Mouse (Mus musculus) neural tube, embryonic 12.5 days (tissue): Measurements from ENCODE around the gene Zfp385b. TPM values are rescaled to one million over a fixed set of nuclear protein-coding genes. Genes with fewer than 3 reads are reported as not detected.

Source experiments
- ATAC-seq: fragments of 200-750 bp; cut with Nextera tagmentation; 2 replicates; pipeline ENCODE4 v1.8.0; 2017; ENCODE audit warnings: low read depth, mild to moderate bottlenecking, moderate TSS enrichment, moderate library complexity; ENCODE audit not compliant: low FRiP score
- H3K27ac ChIP-seq: fragments of 300-500 bp; sonication (generic); 2 replicates; pipeline ENCODE4 v1.5.1; 2016
- H3K27me3 ChIP-seq: fragments of 300-500 bp; sonication (generic); replicated peaks from 2 replicates; pipeline ENCODE4 v1.6.1; 2016; ENCODE audit warnings: mild to moderate bottlenecking
- H3K36me3 ChIP-seq: fragments of 300-500 bp; sonication (generic); 2 replicates; pipeline ENCODE4 v1.6.1; 2016; ENCODE audit warnings: mild to moderate bottlenecking
- H3K4me1 ChIP-seq: fragments of 300-500 bp; sonication (generic); 2 replicates; pipeline ENCODE4 v1.6.1; 2016
- H3K4me2 ChIP-seq: fragments of 300-500 bp; sonication (generic); replicated peaks from 2 replicates; pipeline ENCODE4 v1.6.1; 2016; ENCODE audit warnings: mild to moderate bottlenecking
- H3K4me3 ChIP-seq: fragments of 300-500 bp; sonication (generic); 2 replicates; pipeline ENCODE4 v1.5.1; 2016
- H3K9ac ChIP-seq: fragments of 300-500 bp; sonication (generic); 2 replicates; pipeline ENCODE4 v1.6.1; 2016; ENCODE audit warnings: mild to moderate bottlenecking
- H3K9me3 ChIP-seq: fragments of 300-500 bp; sonication (generic); 2 replicates; pipeline ENCODE4 v1.6.1; 2016; ENCODE audit warnings: mild to moderate bottlenecking
- WGBS: fragments of 180-500 bp; shearing (Covaris S2); methylation state at CpG from one replicate; pipeline ENCODE4 v1.1.7; 2016; 5-methylcytosine and 5-hydroxymethylcytosine counted together
- polyA plus RNA-seq: library from polyadenylated mRNA; unstranded; fragments of >200 nt; fragmentation: Nextera tagmentation; extraction: Ambion mirVana; gene quantifications from 2 replicates; pipeline ENCODE4 v1.2.1, GENCODE M21; 2016

Zfp385b gene
- polyA plus RNA-seq, 1 experiment from 2014 or later: 3.6 TPM

DNA sequence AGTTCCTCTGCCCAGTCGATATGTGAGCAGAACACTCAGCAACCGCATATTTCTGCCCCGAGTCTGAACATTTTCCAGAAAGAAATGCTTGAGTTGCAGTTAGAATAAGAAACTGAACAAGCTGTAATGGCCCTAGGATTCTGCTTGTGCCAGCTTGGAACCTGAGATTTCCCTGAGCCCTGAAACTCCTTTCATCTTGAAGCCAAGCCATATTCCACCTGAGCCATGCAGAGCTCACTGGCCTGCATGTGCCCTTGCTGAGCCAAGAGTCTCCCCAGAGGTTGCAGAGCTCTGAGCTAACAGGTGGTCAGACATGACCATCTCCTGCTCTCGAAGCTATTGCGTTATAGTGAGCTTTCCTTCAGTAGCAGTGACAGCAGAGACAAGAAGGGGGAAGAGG is 210.0 kb downstream of the Zfp385b start:
- ATAC-seq: no peak
- Histone ChIP-seq H3K9ac (no peak overlapping the region), H3K36me3 (no peaks in the 10 kb centered on the region), H3K4me1 (no peaks in the 10 kb centered on the region), H3K27ac (no peak overlapping the region), H3K9me3 (no peaks in the 10 kb centered on the region), H3K4me3 (no peak overlapping the region), H3K4me2 (no peak overlapping the region), H3K27me3 (no peaks in the 10 kb centered on the region)
- 86% methylated on average over 5 of the region's 5 CpGs for WGBS

DNA sequence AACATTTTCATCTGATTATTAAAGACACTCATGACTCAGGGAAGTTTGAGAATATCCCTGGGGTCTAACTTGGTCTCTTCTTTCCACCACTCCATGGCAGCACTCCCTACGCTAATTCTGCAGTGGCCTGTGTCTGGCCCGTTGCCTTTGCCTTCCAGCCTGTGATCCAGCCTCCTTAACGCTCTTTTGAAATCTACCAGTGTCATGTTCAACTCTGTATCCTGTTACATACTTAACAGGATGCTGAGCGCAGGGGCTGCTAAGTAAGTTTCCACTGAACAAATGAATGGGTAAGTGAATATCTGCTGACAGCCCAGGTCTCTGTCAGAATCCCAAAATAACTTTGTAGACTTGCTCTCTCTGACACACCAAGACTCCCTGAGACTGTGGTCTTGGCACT is 210.8 kb downstream of the Zfp385b start:
- Histone ChIP-seq H3K36me3 (no peaks in the 10 kb centered on the region), H3K9me3 (no peaks in the 10 kb centered on the region), H3K4me3 (no peak overlapping the region), H3K4me1 (no peaks in the 10 kb centered on the region), H3K27ac (no peak overlapping the region), H3K9ac (no peak overlapping the region), H3K27me3 (no peaks in the 10 kb centered on the region), H3K4me2 (no peak overlapping the region)
- WGBS: 77% methylated on average over 4 of the region's 4 CpGs
- ATAC-seq: no peak

DNA sequence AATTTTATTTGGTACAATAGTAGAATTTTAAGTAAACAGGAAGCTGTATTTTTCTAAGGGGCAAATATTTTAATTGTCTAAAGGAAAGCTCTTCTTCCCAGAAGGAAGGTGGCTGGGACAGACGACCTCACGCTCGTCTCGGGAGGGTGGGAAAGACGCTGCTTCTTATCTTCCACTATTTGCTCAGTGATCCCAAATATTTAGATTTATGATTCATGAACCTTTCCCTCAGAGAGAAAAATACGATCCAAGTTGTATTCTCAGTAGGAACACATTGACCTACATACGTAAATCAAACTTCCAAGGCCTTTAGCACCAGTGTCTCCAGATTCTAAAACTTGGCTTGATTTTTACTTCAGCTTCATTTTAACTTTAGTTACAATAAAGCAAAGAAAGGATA is 226.0 kb downstream of the Zfp385b start:
- no peaks in the 10 kb centered on the region for H3K4me1 ChIP-seq
- no peaks in the 10 kb centered on the region for H3K36me3 ChIP-seq
- H3K27me3 ChIP-seq: no peaks in the 10 kb centered on the region
- H3K4me2 ChIP-seq: no peak overlapping the region
- H3K9ac ChIP-seq: no peak overlapping the region
- H3K27ac ChIP-seq: no peak overlapping the region
- WGBS: 73% methylated on average over 7 of the region's 7 CpGs
- H3K9me3 ChIP-seq: no peaks in the 10 kb centered on the region
- ATAC-seq: no peak
- no peak overlapping the region for H3K4me3 ChIP-seq

DNA sequence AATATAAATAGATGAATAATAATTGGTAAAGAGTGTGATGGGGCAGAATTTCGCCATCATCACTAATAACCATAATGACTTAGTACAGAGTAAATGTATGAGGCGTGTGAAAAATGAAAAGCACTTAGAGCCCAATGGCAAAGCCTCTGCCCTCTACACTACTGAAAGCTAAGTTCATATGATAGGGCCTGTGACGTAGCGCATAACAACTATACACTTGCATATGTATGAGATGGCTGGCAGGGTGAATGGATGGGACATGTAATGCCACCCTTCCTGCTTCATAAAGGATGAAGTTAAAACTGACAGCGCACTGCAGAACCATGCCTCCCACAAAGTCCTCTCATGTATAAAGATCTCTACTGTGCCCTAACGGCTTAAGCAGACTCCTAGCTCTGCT is 226.9 kb downstream of the Zfp385b start:
- Histone ChIP-seq H3K27me3 (no peaks in the 10 kb centered on the region), H3K9me3 (no peaks in the 10 kb centered on the region), H3K9ac (no peak overlapping the region), H3K4me1 (no peaks in the 10 kb centered on the region), H3K4me2 (no peak overlapping the region), H3K4me3 (no peak overlapping the region), H3K27ac (no peak overlapping the region), H3K36me3 (no peaks in the 10 kb centered on the region)
- no peak for ATAC-seq
- WGBS: 83% methylated on average over 6 of the region's 6 CpGs

- H3K4me2 ChIP-seq: no peak overlapping the region
- H3K27me3 ChIP-seq: no peaks in the 10 kb centered on the region
- H3K9ac ChIP-seq: no peak overlapping the region
- no peaks in the 10 kb centered on the region for H3K36me3 ChIP-seq
- ATAC-seq: no peak
- H3K27ac ChIP-seq: no peak overlapping the region
- H3K9me3 ChIP-seq: no peaks in the 10 kb centered on the region
- 84% methylated on average over 12 of the region's 12 CpGs for WGBS
- no peak overlapping the region for H3K4me3 ChIP-seq
- no peaks in the 10 kb centered on the region for H3K4me1 ChIP-seq
These were observed 230.1 kb downstream of the Zfp385b start for GRCm38 (mm10) chr2:77589205-77589901.

- ATAC-seq: no peak
- no peak overlapping the region for H3K4me2 ChIP-seq
- no peaks in the 10 kb centered on the region for H3K9me3 ChIP-seq
- no peak overlapping the region for H3K27ac ChIP-seq
- H3K36me3 ChIP-seq: no peaks in the 10 kb centered on the region
- WGBS: 87% methylated on average over 4 of the region's 4 CpGs
- no peak overlapping the region for H3K9ac ChIP-seq
- no peak overlapping the region for H3K4me3 ChIP-seq
- no peaks in the 10 kb centered on the region for H3K4me1 ChIP-seq
- no peaks in the 10 kb centered on the region for H3K27me3 ChIP-seq
These were observed 232.1 kb downstream of the Zfp385b start for GRCm38 (mm10) chr2:77587387-77587786.

DNA sequence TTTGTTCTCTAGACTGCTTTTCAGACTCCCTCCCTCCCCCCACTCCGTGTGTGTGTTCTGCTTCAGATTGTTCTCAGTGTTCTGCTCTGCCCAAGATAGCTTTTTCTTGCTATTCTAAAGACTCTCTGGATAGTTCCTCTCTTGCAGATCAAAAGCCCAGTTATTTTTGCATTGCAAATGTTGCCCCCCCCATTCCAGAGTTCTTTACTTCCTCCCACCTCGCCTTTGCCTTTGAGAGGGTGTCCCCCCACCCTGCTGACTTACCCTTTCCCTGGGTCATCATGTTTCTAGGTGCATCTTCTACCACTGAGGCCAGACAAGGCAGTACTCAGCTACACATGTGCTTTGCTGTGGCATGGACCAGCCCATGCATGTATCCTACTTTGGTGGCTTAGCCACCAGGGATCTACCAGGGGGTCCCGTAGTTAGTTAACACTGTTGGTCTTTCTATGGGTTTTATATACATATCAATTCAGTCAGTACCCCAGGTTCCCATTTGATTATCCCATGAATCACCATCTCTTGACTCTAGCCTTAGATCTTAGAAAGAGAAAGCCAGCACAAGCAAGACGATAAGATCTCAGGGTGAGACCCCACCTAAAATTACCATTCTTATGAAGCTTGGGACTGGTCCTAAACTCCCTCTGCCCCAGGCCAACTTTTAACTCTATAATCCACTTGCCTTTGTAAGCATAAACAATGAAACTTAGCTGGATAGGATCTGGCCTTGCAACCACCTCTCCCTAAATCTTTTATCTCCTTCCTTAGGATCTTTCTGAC is 232.7 kb downstream of the Zfp385b start:
- Histone ChIP-seq H3K9me3 (no peaks in the 10 kb centered on the region), H3K4me1 (no peaks in the 10 kb centered on the region), H3K36me3 (no peaks in the 10 kb centered on the region), H3K27ac (no peak overlapping the region), H3K4me2 (no peak overlapping the region), H3K27me3 (no peaks in the 10 kb centered on the region), H3K9ac (no peak overlapping the region), H3K4me3 (no peak overlapping the region)
- no peak for ATAC-seq
- 78% methylated on average over 4 of the region's 4 CpGs for WGBS

DNA sequence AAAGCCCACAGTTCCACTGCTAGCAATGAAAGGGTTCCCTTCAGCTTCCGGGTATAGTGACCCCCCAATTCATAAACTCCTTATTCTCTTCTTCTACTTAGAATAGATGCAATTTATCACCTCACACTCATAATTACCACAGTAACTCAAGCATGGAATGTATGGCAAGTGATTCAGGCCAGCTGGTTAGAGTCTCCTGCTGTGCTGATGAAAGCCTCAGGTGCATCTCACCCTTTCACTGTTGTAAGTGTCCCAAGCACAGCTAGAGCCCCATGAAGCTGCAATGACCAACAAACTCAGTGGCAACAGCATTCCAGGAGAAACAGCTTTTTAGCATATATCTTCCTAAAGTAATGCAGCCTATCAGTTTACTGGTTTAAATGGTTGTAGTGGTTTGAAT is 235.9 kb downstream of the Zfp385b start:
- Histone ChIP-seq H3K4me1 (no peaks in the 10 kb centered on the region), H3K4me3 (no peak overlapping the region), H3K27ac (no peak overlapping the region), H3K9me3 (no peaks in the 10 kb centered on the region), H3K36me3 (no peaks in the 10 kb centered on the region), H3K4me2 (no peak overlapping the region), H3K9ac (no peak overlapping the region), H3K27me3 (no peaks in the 10 kb centered on the region)
- no peak for ATAC-seq
- 72% methylated on average over 1 of the region's 1 CpGs for WGBS

GRCm38 (mm10) chr2:77576571-77576970 is 242.9 kb downstream of the Zfp385b start:
- Histone ChIP-seq H3K27me3 (no peaks in the 10 kb centered on the region), H3K36me3 (no peaks in the 10 kb centered on the region), H3K9ac (no peak overlapping the region), H3K4me1 (no peaks in the 10 kb centered on the region), H3K27ac (no peak overlapping the region), H3K4me2 (no peak overlapping the region), H3K9me3 (no peaks in the 10 kb centered on the region), H3K4me3 (no peak overlapping the region)
- ATAC-seq: no peak
- WGBS: 85% methylated on average over 1 of the region's 1 CpGs

DNA sequence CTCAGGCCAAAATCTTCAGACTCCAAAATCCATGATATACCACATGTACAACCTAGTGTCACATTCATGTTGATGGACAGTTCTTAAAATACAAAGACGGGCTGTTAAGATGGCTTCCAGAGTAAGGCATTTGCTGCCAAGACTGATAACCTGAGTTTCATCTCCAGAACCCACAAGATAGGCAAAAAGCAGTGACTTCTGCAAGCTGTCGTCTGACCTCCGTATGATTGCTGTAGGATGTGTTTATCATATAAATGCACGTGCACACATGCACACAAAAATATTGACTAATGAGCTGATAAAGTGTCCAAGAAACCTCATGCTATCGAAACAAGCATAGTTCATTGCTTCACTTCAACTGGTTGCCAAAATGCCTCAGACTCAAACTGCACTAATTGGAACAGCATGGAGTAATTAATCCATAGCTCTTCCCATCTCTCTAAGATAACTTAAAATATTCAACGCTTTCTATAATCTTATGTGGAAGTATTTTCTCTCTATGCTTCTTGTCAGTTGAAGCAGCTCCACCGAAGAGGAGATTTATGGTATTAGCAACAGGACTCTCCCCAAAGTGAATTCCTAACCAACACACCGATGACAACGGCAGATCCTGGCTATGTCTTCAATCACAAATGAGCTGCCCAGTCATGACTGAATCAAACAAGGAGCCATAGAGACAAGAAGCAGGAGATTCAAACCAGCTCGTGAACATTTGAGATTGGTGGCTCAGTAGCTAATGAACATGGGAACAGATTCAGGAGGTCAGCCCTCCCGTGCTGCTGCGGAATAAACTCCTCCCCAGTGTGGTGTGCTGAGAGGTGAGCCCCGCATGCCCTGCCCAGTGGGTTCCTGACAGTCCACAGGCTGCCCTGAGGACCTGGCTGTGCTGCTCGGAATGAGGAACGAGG is 251.7 kb downstream of the Zfp385b start:
- H3K27ac ChIP-seq: no peak overlapping the region
- H3K4me2 ChIP-seq: no peak overlapping the region
- no peaks in the 10 kb centered on the region for H3K9me3 ChIP-seq
- H3K27me3 ChIP-seq: no peaks in the 10 kb centered on the region
- 87% methylated on average over 15 of the region's 15 CpGs for WGBS
- no peak for ATAC-seq
- no peaks in the 10 kb centered on the region for H3K36me3 ChIP-seq
- H3K4me3 ChIP-seq: no peak overlapping the region
- no peaks in the 10 kb centered on the region for H3K4me1 ChIP-seq
- no peak overlapping the region for H3K9ac ChIP-seq

- no peak overlapping the region for H3K9ac ChIP-seq
- no peak overlapping the region for H3K4me3 ChIP-seq
- H3K27me3 ChIP-seq: no peaks in the 10 kb centered on the region
- 82% methylated on average over 1 of the region's 1 CpGs for WGBS
- H3K4me1 ChIP-seq: no peaks in the 10 kb centered on the region
- H3K4me2 ChIP-seq: no peak overlapping the region
- no peaks in the 10 kb centered on the region for H3K9me3 ChIP-seq
- no peak for ATAC-seq
- H3K27ac ChIP-seq: no peak overlapping the region
- no peaks in the 10 kb centered on the region for H3K36me3 ChIP-seq
These were observed 255.7 kb downstream of the Zfp385b start for GRCm38 (mm10) chr2:77563706-77564105.

GRCm38 (mm10) chr2:77561941-77562340 is 257.5 kb downstream of the Zfp385b start:
- 91% methylated on average over 5 of the region's 5 CpGs for WGBS
- H3K4me3 ChIP-seq: no peak overlapping the region
- H3K9me3 ChIP-seq: no peaks in the 10 kb centered on the region
- no peak overlapping the region for H3K4me2 ChIP-seq
- no peak overlapping the region for H3K9ac ChIP-seq
- H3K27me3 ChIP-seq: no peaks in the 10 kb centered on the region
- no peak for ATAC-seq
- H3K36me3 ChIP-seq: no peaks in the 10 kb centered on the region
- H3K27ac ChIP-seq: no peak overlapping the region
- no peaks in the 10 kb centered on the region for H3K4me1 ChIP-seq
